Mouse (Mus musculus) embryonic facial prominence, embryonic 11.5 days (tissue): ENCODE results near the gene Sucla2. TPM values are rescaled to one million over a fixed set of nuclear protein-coding genes. Genes with fewer than 3 reads are reported as not detected.
A peak's percentile ranks its signal among the peaks of the same experiment; 100 is the strongest.

ENCODE experiments used
- ATAC-seq: fragments of 200-750 bp; cut with Nextera tagmentation; replicated peaks from 2 replicates; pipeline ENCODE4 v1.8.0; 2017; ENCODE audit warnings: low read depth; ENCODE audit not compliant: insufficient number of reproducible peaks, low FRiP score, low TSS enrichment
- DNase-seq: peaks from one replicate; pipeline ENCODE4 v3.0.0-alpha.2; 2015; ENCODE audit warnings: low spot score
- H3K27ac ChIP-seq: fragments of 300-500 bp; sonication (generic); replicated peaks from 2 replicates; pipeline ENCODE4 v1.5.1; 2014; ENCODE audit warnings: mild to moderate bottlenecking, low read depth, low read length, control low read depth
- H3K27me3 ChIP-seq: fragments of 300-500 bp; sonication (generic); 2 replicates; pipeline ENCODE4 v1.6.1; 2014; ENCODE audit warnings: mild to moderate bottlenecking, low read length, moderate library complexity, mixed read lengths; ENCODE audit not compliant: control insufficient read depth, insufficient read depth
- H3K36me3 ChIP-seq: fragments of 300-500 bp; sonication (generic); replicated peaks from 2 replicates; pipeline ENCODE4 v1.6.1; 2014; ENCODE audit warnings: low read depth, mild to moderate bottlenecking, low read length, moderate library complexity, mixed read lengths; ENCODE audit not compliant: control insufficient read depth, insufficient read depth
- H3K4me1 ChIP-seq: fragments of 300-500 bp; sonication (generic); 2 replicates; pipeline ENCODE4 v1.6.1; 2014; ENCODE audit warnings: low read length, mixed read lengths; ENCODE audit not compliant: control insufficient read depth, insufficient read depth
- H3K4me2 ChIP-seq: fragments of 300-500 bp; sonication (generic); 2 replicates; pipeline ENCODE4 v1.6.1; 2014; ENCODE audit warnings: low read depth, mild to moderate bottlenecking, control low read depth, low read length, moderate library complexity
- H3K4me3 ChIP-seq: fragments of 300-500 bp; sonication (generic); 2 replicates; pipeline ENCODE4 v1.5.1; 2014; ENCODE audit warnings: low read depth, low read length, control low read depth
- H3K9ac ChIP-seq: fragments of 300-500 bp; sonication (generic); replicated peaks from 2 replicates; pipeline ENCODE4 v1.6.1; 2014; ENCODE audit warnings: mild to moderate bottlenecking, control low read depth, low read length
- H3K9me3 ChIP-seq: fragments of 300-500 bp; sonication (generic); replicated peaks from 2 replicates; pipeline ENCODE4 v1.6.1; 2016; ENCODE audit warnings: mild to moderate bottlenecking, low read length, inconsistent platforms, mixed read lengths; ENCODE audit not compliant: control insufficient read depth
- WGBS: fragments of 180-500 bp; shearing (Covaris S2); extraction: QIAGEN DNeasy Blood & Tissue Kit; methylation state at CpG from one replicate; pipeline ENCODE4 v1.1.7; 2014; 5-methylcytosine and 5-hydroxymethylcytosine counted together
- polyA plus RNA-seq: library from polyadenylated mRNA; unstranded; fragments of >200 nt; fragmentation: Nextera tagmentation; extraction: Ambion mirVana; gene quantifications from 2 replicates; pipeline ENCODE4 v1.2.1, GENCODE M21; 2014

Sucla2 gene
- polyA plus RNA-seq, 1 experiment from 2014 or later = 134 TPM

DNA sequence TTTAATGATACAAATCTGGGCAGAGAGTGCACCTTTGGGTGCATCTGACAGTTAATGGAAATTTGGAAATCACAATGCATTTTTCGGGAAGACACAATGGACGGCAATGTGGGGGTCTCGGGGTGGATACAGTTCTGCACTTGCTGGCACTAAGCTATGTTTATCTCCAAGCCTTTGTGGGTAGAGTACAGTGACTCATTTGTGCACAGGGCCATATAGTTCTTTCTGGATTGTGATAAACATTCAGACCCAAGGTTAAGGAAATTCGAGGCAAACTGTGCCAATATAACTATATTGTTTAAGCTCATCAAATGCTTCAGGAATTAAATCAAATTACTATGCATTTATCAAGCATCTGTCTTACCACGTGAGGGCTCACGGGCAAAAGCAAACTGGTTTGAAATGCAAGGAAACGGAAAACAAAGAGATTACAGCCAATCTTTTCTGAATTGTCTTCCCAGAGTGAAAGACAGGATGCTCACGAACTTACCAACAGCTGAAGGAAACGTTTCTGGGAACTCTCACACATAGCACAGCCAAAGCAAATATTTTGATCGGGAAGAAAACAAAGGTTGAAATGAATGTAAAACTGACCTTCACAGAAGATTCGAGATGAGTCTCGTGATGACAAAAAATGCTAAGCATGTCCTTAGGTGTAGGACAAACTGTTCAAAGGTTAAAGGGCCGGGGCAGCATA is 21.7 kb upstream of the Sucla2 start:
- no peaks in the 10 kb centered on the region for H3K27me3 ChIP-seq
- no peaks in the 10 kb centered on the region for H3K9me3 ChIP-seq
- WGBS = 59% methylated on average over 13 of the region's 13 CpGs
- no peak overlapping the region for H3K4me2 ChIP-seq
- no peaks in the 10 kb centered on the region for H3K4me1 ChIP-seq
- no peak overlapping the region for H3K4me3 ChIP-seq
- H3K27ac ChIP-seq = no peak overlapping the region
- no peak overlapping the region for H3K9ac ChIP-seq
- no peaks in the 10 kb centered on the region for H3K36me3 ChIP-seq
- ATAC-seq (no peak), DNase-seq (no peak)

- whole genome bisulfite sequencing = 57% methylated on average over 8 of the region's 8 CpGs
- H3K9me3 ChIP-seq = no peaks in the 10 kb centered on the region
- H3K4me3 ChIP-seq = no peak overlapping the region
- no peak for DNase-seq
- no peaks in the 10 kb centered on the region for H3K27me3 ChIP-seq
- H3K36me3 ChIP-seq = no peaks in the 10 kb centered on the region
- no peak overlapping the region for H3K9ac ChIP-seq
- H3K4me2 ChIP-seq = no peak overlapping the region
- ATAC-seq = no peak
- H3K4me1 ChIP-seq = no peaks in the 10 kb centered on the region
- no peak overlapping the region for H3K27ac ChIP-seq
Measured at GRCm38 (mm10) chr14:73506283-73506682, 18.8 kb upstream of the Sucla2 start.

DNA sequence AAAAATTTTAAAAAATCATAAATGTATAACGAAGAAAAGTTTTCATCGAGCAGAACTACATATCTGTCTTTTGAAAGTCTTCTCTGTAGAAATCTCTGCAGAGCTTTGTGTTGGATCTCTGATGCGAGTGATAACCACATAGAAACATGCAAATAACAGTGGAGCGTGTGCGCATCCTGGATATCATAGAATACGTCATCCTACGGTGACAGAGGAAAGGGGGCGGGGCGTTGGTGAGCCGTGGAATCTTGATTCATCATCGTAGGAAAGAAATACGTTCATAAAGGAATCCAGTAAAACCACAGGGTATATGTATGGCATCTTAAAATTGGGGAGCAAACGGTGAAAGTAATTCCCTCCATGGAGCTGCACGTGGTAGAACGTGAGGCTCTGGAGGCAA is 17.9 kb upstream of the Sucla2 start:
- no peak for ATAC-seq
- Histone ChIP-seq H3K4me3 (no peak overlapping the region), H3K4me2 (no peak overlapping the region), H3K4me1 (no peaks in the 10 kb centered on the region), H3K9ac (no peak overlapping the region), H3K36me3 (no peaks in the 10 kb centered on the region; the same call in 1 of the 2 replicates), H3K27ac (no peak overlapping the region), H3K9me3 (no peaks in the 10 kb centered on the region), H3K27me3 (no peaks in the 10 kb centered on the region)
- DNase-seq = no peak
- WGBS = 89% methylated on average over 15 of the region's 15 CpGs

DNA sequence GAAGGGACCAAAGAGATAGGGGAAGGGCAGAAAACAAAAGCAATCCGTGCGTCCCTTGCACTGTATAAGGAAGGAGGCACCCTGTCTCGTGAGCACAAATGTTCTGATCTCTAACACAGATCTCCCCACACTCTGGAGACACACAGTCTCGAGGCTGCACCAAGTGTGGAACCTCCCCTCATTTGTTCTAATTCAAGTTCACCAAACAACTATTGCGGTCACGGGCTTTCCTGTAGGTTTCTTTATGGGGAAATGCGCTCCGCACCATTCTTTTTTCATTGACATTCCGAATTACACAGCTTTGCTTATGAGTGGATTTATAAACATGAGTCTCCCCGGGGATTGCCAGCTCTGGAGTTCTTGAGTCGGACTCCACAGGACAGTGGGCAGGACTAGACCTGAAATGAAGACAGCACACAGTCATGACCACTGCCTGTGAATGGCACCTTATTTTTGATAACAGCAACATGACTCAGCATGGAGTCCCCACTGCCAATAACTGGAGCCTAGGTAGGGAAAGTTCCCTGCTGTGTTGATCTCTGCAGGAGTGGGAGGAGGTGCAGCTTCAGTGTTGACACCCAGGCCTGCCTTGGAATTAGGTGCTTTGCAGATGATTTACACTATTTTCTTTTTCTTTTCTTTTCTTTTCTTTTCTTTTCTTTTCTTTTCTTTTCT is 17.3 kb upstream of the Sucla2 start:
- no peaks in the 10 kb centered on the region for H3K9me3 ChIP-seq
- no peak overlapping the region for H3K4me2 ChIP-seq
- H3K27ac ChIP-seq = no peak overlapping the region
- no peak for ATAC-seq
- no peak overlapping the region for H3K4me3 ChIP-seq
- no peaks in the 10 kb centered on the region; the same call in 1 of the 2 replicates for H3K36me3 ChIP-seq
- no peaks in the 10 kb centered on the region for H3K27me3 ChIP-seq
- H3K4me1 ChIP-seq = no peaks in the 10 kb centered on the region
- H3K9ac ChIP-seq = no peak overlapping the region; the same call in 1 of the 2 replicates
- 74% methylated on average over 11 of the region's 11 CpGs for WGBS
- DNase-seq = no peak

DNA sequence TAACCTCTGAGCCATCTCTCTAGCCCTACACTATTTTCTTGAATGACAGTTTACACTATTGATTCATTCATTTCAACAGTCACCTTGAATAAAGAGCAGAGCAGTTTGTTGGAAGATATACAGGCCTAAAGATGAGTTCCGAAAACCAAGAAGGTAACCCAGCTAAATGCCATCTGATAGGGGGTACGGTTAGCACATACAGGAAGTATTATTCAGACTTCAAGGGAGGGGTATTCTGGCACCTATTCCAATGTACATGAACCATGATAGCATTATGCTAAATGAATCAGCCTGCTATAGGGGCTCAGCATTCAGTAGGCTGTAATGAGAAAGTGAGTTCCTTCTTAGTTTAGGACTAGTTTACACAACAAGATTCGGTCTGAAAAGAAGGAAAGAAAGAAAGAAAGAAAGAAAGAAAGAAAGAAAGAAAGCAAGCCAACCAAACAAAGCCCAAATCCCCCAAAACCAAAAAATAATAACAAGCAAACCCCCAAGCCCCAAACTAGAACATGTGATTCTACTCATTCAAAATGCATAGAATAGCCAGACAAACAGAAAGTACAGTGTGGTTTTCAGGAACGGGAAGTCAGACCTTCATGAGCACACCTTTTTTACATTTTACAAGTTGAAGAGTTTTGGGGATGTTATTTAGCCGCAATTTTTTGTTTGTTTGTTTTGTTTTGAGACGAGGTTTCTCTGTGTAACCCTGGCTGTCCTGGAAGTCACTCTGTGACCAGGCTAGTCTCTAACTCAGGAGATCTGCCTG is 16.3 kb upstream of the Sucla2 start:
- Histone ChIP-seq H3K4me3 (no peak overlapping the region), H3K4me2 (no peak overlapping the region), H3K9ac (no peak overlapping the region), H3K27ac (no peak overlapping the region), H3K9me3 (no peaks in the 10 kb centered on the region), H3K27me3 (no peaks in the 10 kb centered on the region), H3K4me1 (no peaks in the 10 kb centered on the region), H3K36me3 (no peaks in the 10 kb centered on the region; the same call in 1 of the 2 replicates)
- ATAC-seq (no peak), DNase-seq (no peak)
- 90% methylated on average over 6 of the region's 6 CpGs for WGBS

DNA sequence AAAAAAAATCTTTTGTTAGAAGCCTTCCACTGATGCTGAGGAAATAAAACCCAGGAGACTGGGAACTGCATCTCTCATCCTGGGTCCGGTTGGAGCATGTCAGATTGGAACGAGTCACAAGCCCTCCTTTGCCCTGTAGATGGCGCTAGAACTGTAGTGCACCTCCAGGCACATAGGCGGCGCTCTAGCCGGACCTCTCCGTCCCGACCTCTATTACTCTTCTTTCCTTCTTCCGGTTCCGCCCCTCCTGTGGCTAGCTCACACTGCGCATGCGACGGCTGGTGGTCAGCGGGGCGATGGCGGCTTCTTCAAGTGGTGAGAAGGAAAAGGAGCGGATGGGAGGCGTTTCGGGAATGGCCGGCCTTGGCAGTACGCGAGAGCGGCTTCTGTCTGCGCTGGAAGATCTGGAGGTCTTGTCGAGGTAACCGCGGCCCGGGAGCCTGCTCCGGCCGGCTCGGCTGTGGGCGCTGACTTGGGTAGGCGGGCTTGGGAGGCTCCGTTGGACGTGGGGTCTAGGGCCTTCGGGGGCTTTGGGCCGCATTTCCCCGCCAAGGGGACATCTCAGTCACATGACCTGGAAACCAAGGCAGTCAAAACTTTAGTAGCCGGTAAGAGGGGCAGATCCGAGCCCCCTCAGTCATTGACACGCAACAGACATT is 15.2 kb upstream of the Sucla2 start, which contains the start of gene Med4:
Gene Med4, plus strand, starts transcription at position 261 of the 659 bp plus-strand sequence.
- ATAC-seq (peak; percentile 95), DNase-seq (peak; percentile 96)
- peak within 1 kb of the TSS; percentile 77 for H3K9ac ChIP-seq
- H3K36me3 ChIP-seq = no peaks in the 10 kb centered on the region; the same call in 1 of the 2 replicates
- H3K4me2 ChIP-seq = peak within 1 kb of the TSS; percentile 78
- peak within 1 kb of the TSS; percentile 59 for H3K4me3 ChIP-seq
- H3K9me3 ChIP-seq = no peaks in the 10 kb centered on the region
- no peak within 1 kb of the TSS for H3K27ac ChIP-seq
- H3K4me1 ChIP-seq = no peaks in the 10 kb centered on the region
- no peaks in the 10 kb centered on the region for H3K27me3 ChIP-seq
- under 1% methylated on average over 41 of the region's 41 CpGs for WGBS

DNA sequence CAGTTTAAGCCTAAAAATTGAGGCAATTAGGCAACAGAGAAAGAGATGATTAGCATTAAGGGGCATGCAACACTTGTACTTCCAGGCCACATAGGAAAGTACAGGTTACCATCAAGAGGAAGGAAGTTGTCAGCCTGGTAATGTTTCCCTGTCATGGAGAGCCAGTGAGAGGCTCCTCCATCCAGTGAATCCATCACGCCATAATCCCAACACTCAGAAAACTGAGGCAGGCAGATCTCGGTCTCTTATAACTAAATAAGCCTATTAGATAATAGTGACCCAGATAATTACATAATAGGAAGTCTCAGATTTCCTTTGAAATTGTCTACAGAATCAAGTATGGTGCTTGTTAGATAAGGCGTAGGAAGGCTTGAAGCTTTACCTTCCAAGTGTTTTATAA is 983 bp upstream of the Sucla2 start:
- Histone ChIP-seq H3K4me2 (no peak overlapping the region), H3K27me3 (no peaks in the 10 kb centered on the region), H3K4me1 (no peaks in the 10 kb centered on the region), H3K9ac (no peak overlapping the region), H3K27ac (no peak overlapping the region), H3K4me3 (no peak overlapping the region), H3K36me3 (no peaks in the 10 kb centered on the region), H3K9me3 (no peaks in the 10 kb centered on the region)
- 71% methylated on average over 3 of the region's 3 CpGs for WGBS
- no peak for DNase-seq
- ATAC-seq = no peak
